Mouse (Mus musculus): ENCODE data around the gene Tcp11l1. TPM values are rescaled to one million over a fixed set of nuclear protein-coding genes. Genes with fewer than 3 reads are reported as not detected.

Gene Tcp11l1
- polyA plus RNA-seq, 1 experiment, result 6.0 TPM

- Histone ChIP-seq H3K27ac (replicated peaks; ENCODE audit: low read depth, low read length) (no peak overlapping the region), H3K4me1 (ENCODE audit: control insufficient read depth, insufficient read depth, insufficient read length, low read length) (no peaks in the 10 kb centered on the region)
These were observed 24.7 kb downstream of the Tcp11l1 start for GRCm38 (mm10) chr2:104687261-104687660.

GRCm38 (mm10) chr2:104685418-104685817, 26.6 kb downstream of the Tcp11l1 start:
- Histone ChIP-seq H3K27ac (replicated peaks; ENCODE audit: low read depth, low read length) (no peak overlapping the region), H3K4me3 (ENCODE audit: insufficient read depth, low read depth, low read length) (no peak overlapping the region), H3K4me1 (ENCODE audit: control insufficient read depth, insufficient read depth, insufficient read length, low read length) (no peaks in the 10 kb centered on the region)

More at GRCm38 (mm10) chr2:104687261-104687660, 24.7 kb downstream of the Tcp11l1 start:
- no peak overlapping the region for H3K4me3 ChIP-seq (ENCODE audit: insufficient read depth, low read depth, low read length)

- H3K4me3 ChIP-seq (ENCODE audit: insufficient read depth, low read depth, low read length), result no peak overlapping the region
- H3K27ac ChIP-seq (replicated peaks; ENCODE audit: low read depth, low read length), result no peak overlapping the region
- H3K4me1 ChIP-seq (ENCODE audit: control insufficient read depth, insufficient read depth, insufficient read length, low read length), result no peaks in the 10 kb centered on the region
These were observed 27.2 kb downstream of the Tcp11l1 start for GRCm38 (mm10) chr2:104684771-104685170.

- H3K4me1 ChIP-seq (ENCODE audit: control insufficient read depth, insufficient read depth, insufficient read length, low read length), result no peaks in the 10 kb centered on the region
- no peak overlapping the region for H3K4me3 ChIP-seq (ENCODE audit: insufficient read depth, low read depth, low read length)
- H3K27ac ChIP-seq (replicated peaks; ENCODE audit: low read depth, low read length), result no peak overlapping the region
These were observed 34.6 kb downstream of the Tcp11l1 start for GRCm38 (mm10) chr2:104677326-104677725.

GRCm38 (mm10) chr2:104671724-104672123, 40.2 kb downstream of the Tcp11l1 start:
- H3K4me1 ChIP-seq (ENCODE audit: control insufficient read depth, insufficient read depth, insufficient read length, low read length), result no peaks in the 10 kb centered on the region
- no peak overlapping the region for H3K27ac ChIP-seq (replicated peaks; ENCODE audit: low read depth, low read length)
- no peak overlapping the region for H3K4me3 ChIP-seq (ENCODE audit: insufficient read depth, low read depth, low read length)

- Histone ChIP-seq H3K27ac (replicated peaks; ENCODE audit: low read depth, low read length) (no peak overlapping the region), H3K4me3 (ENCODE audit: insufficient read depth, low read depth, low read length) (no peak overlapping the region), H3K4me1 (ENCODE audit: control insufficient read depth, insufficient read depth, insufficient read length, low read length) (no peaks in the 10 kb centered on the region)
These were observed 42.7 kb downstream of the Tcp11l1 start for GRCm38 (mm10) chr2:104669122-104669804.

GRCm38 (mm10) chr2:104663372-104664100, 48.4 kb downstream of the Tcp11l1 start:
- H3K27ac ChIP-seq (replicated peaks; ENCODE audit: low read depth, low read length), result no peak overlapping the region

GRCm38 (mm10) chr2:104658659-104659058, 53.3 kb downstream of the Tcp11l1 start:
- no peak overlapping the region for H3K27ac ChIP-seq (replicated peaks; ENCODE audit: low read depth, low read length)
- H3K4me3 ChIP-seq (ENCODE audit: insufficient read depth, low read depth, low read length), result no peak overlapping the region
- H3K4me1 ChIP-seq (ENCODE audit: control insufficient read depth, insufficient read depth, insufficient read length, low read length), result no peaks in the 10 kb centered on the region

More at GRCm38 (mm10) chr2:104663372-104664100, 48.4 kb downstream of the Tcp11l1 start:
- H3K4me3 ChIP-seq (ENCODE audit: insufficient read depth, low read depth, low read length), result no peak overlapping the region
- H3K4me1 ChIP-seq (ENCODE audit: control insufficient read depth, insufficient read depth, insufficient read length, low read length), result no peaks in the 10 kb centered on the region

GRCm38 (mm10) chr2:104615985-104616711, 95.8 kb downstream of the Tcp11l1 start:
- H3K27ac ChIP-seq (replicated peaks; ENCODE audit: low read depth, low read length), result no peak overlapping the region
- H3K4me1 ChIP-seq (ENCODE audit: control insufficient read depth, insufficient read depth, insufficient read length, low read length), result no peaks in the 10 kb centered on the region
- no peak overlapping the region for H3K4me3 ChIP-seq (ENCODE audit: insufficient read depth, low read depth, low read length)

GRCm38 (mm10) chr2:104614786-104615185, 97.2 kb downstream of the Tcp11l1 start:
- no peaks in the 10 kb centered on the region for H3K4me1 ChIP-seq (ENCODE audit: control insufficient read depth, insufficient read depth, insufficient read length, low read length)
- H3K4me3 ChIP-seq (ENCODE audit: insufficient read depth, low read depth, low read length), result no peak overlapping the region
- H3K27ac ChIP-seq (replicated peaks; ENCODE audit: low read depth, low read length), result no peak overlapping the region

Other genes with a start within 250 kb of the Tcp11l1 start
- gene Hipk3, start 217.7 kb downstream of the Tcp11l1 start, polyA plus RNA-seq (2012; ENCODE audit: insufficient read depth, insufficient read length, missing spikeins), result 54.9 and 76.1 TPM in 2 replicates
- 16.0 and 18.7 TPM in 2 replicates for gene Cstf3, start 121.6 kb downstream of the Tcp11l1 start, polyA plus RNA-seq (2012; ENCODE audit: insufficient read depth, insufficient read length, missing spikeins)
- not detected in 2 replicates for gene Pin1rt1, start 4.2 kb upstream of the Tcp11l1 start, polyA plus RNA-seq (2012; ENCODE audit: insufficient read depth, insufficient read length, missing spikeins)
- gene Depdc7, start 30.7 kb upstream of the Tcp11l1 start, polyA plus RNA-seq (2012; ENCODE audit: insufficient read depth, insufficient read length, missing spikeins), result not detected in 2 replicates
- gene Qser1, start 104.6 kb upstream of the Tcp11l1 start, polyA plus RNA-seq (2012; ENCODE audit: insufficient read depth, insufficient read length, missing spikeins), result 9.0 and 17.0 TPM in 2 replicates
- 0.38 TPM in 1 of 2 replicates, not detected in the other for gene Prrg4, start 137.7 kb upstream of the Tcp11l1 start, polyA plus RNA-seq (2012; ENCODE audit: insufficient read depth, insufficient read length, missing spikeins)
- gene Ccdc73, start 155.6 kb upstream of the Tcp11l1 start, polyA plus RNA-seq (2012; ENCODE audit: insufficient read depth, insufficient read length, missing spikeins), result 7.7 and 16.4 TPM in 2 replicates